Mouse (Mus musculus) urinary bladder, postnatal 25 days (tissue): ENCODE measurements at regions not wholly inside any gene's neighbourhood (a gene's known extent, or its start where the extent isn't known, plus 50 kb on each side); places are given as distances from the start of the nearest gene placed in this dataset.
"Not testable (repeated sequence)": the region's sequence is repeated elsewhere in the genome, so short reads cannot be mapped to it uniquely, and the experiment has no call there.

Experiments used
- DNase-seq: peaks from one replicate; pipeline ENCODE4 v3.0.0; 2022; ENCODE audit warnings: low spot score

DNA sequence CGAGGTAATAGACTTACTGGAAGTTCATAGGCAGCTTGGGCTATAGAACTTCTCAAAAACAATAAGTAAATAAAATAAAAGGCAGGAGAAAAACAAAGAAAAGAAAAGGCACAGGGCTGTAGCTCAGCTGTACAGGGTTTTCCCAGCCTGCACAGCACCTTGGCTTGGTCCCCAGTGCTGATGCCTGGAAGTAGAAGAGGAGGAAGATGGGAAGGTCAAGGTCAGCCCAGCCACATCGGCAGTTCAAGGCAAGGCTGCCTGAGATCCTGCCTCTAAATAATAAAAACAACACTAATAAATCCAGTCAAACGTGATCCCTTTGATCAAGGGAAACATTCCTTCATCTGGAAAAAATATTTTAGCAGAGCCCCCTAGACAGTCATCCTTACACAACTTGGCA is 103.1 kb downstream of the Cenpf start:
- DNase-seq, result no peak

- no peak for DNase-seq
Observed at GRCm38 (mm10) chr1:189581427-189581826, 106.5 kb downstream of the Cenpf start.

- peak; percentile 23 for DNase-seq
Observed at GRCm38 (mm10) chr1:189579358-189579757, 108.5 kb downstream of the Cenpf start.

GRCm38 (mm10) chr1:189576311-189577002 is 111.4 kb downstream of the Cenpf start:
- no peak for DNase-seq

DNA sequence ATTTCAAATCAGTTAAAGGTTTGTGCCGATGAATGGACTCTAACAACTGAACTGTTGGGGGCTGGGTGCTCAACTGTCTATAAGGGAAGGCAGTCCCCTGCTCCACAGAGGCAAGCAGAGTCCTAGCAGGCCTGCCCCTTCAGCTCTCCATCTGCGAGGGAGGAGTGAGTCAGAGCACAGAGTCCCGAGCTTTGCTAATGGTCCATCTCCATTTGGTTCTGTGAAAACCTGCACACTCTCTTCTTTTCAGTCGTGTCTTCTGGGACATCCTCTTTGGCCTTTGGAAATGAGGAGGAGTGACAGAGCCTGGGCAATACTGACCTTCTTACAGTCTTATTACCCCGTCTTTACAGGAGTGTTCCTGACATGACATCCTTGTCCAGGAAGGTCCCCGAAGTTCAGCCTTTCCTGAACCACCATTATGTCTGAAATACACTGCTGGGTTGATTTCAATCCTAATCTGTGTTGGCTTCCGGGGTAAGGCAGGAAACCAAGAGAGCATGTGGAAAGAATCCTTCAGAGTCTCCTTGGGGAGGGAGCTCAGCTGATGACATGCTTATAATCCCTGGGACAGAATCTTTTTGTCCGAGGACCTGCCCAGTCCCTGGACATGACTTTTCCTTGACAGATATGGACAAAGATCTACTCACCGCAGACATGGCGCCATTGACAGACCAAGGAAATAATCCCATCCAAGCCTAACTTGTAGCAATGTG is 112.2 kb downstream of the Cenpf start:
- DNase-seq, result no peak

GRCm38 (mm10) chr1:189566491-189566890 is 121.4 kb downstream of the Cenpf start:
- DNase-seq, result no peak

DNA sequence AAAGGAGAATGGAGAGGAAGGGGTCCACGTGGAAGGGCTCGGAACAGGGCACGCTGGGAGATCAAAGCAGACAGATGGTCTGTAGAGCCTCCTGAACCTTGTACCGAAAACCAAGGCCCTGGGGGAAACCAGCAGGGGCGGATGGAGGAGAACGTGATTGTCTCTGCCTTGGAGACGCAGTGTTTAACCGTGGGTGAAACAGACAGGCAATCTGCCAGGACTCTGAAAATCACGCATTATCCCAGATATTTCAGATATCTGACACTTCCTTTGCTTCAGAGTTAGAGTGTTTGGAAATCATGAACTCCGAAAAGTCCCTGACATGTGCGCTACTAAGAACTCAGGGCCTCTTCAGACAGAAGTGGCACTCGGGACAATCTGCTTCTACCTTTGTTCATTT is 126.1 kb downstream of the Cenpf start:
- no peak for DNase-seq

- DNase-seq, result no peak
Observed at GRCm38 (mm10) chr1:189560576-189560975, 127.3 kb downstream of the Cenpf start.

DNA sequence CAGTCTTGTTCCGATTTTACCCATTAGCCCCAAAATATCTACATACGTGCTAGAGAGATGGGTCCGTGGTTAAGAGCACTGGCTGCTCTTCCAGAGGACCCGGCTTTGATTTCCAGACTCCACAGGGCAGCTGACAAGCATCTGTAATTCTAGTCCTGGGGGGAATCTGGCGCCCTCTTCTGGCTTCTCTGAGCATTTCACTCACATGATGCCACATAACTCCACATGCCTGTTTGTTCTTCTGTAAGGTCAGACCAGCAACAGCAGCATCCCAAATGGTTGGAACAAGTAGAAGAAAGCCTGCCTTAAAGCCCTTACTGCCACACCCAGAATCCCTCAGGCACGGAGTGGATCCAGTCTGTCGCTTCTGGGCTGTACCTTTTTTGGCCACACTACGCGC is 137.0 kb downstream of the Cenpf start:
- no peak for DNase-seq

GRCm38 (mm10) chr1:189532834-189533233 is 130.8 kb upstream of the Kcnk2 start:
- DNase-seq, result no peak

DNA sequence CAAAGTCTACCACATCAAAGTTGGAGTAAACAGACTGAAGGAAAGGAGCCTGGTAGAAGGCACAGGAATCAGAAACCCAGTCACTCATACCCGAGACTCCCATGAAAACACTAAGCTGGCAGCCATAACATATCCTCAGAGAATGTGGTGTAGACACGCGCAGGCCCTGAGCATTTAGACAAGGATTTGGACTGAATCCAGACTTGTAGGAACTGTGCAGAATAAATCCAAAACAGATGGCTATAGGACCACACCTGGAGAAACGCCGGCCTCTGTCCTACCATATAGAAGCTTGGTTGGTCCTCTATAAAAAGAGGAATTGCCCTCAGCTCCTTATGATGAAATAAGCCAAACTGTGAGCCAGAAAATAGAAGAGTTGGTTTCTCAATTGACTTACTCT is 124.3 kb upstream of the Kcnk2 start:
- no peak for DNase-seq

DNA sequence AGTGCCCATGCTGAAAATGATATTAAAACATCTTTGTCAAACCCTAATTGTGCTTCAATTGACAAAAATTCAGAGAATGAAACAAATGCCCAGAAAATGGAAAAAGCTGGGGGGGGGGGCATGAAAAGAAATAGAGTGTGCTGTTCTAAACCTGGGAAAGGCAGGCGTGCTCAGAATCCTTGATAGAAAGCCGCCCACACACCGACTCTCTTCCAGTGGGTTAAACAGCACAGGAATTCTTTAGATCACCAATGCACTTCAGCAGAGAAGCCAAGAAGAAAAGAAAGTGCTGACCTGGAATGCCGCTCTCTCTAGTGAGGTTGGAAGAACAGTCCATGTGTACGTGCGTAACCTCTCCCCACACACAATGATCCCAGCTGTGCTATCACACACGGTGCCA is 113.4 kb upstream of the Kcnk2 start:
- no peak for DNase-seq

- DNase-seq, result no peak
Observed at GRCm38 (mm10) chr1:189513358-189513757, 111.3 kb upstream of the Kcnk2 start.

- DNase-seq, result not testable (repeated sequence)
Observed at GRCm38 (mm10) chr1:189507301-189507700, 105.2 kb upstream of the Kcnk2 start.

- no peak for DNase-seq
Observed at GRCm38 (mm10) chr1:189499703-189500102, 97.6 kb upstream of the Kcnk2 start.

DNA sequence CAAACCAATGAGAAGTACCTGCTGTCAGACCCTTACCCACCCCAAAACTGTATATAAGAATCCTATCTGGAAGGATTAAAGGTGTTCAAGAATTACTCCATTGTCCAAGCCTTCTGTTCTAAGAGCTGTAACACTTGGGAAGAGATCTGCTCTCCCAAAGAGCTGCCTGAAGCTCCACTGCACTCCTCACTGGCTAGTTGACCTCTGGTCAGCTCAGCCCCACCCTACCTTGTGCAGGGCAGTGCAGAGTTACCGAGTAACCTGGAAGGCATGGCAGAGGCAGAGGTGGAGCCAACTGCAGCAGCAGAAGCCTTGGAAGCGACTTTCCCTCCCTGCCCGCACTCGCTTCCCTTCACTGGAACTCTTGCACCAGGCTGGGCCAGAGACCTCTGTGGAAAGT is 97.1 kb upstream of the Kcnk2 start:
- DNase-seq, result no peak

- DNase-seq, result no peak
Observed at GRCm38 (mm10) chr1:189497031-189497430, 95.0 kb upstream of the Kcnk2 start.

GRCm38 (mm10) chr1:189495386-189496150 is 93.5 kb upstream of the Kcnk2 start:
- no peak for DNase-seq

GRCm38 (mm10) chr1:189494896-189495295 is 92.8 kb upstream of the Kcnk2 start:
- DNase-seq, result no peak

DNA sequence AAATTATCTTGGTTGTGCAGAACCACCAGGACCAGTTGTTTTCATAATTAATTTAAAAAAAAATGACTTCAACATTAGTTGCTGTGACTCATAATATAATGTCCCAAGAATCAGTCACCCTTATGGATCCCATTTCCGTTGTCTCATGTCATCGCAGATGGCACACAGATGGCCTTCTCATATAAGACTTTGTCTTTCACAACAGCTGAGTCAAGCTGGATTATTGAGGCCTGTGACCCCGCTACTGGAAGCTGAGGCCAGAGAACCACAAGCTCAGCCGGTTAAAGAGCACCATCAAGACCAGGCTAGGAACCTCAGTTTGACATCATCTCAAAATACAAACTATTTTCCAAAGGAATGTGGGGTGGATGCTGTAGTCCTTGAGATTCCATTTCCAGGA is 83.3 kb upstream of the Kcnk2 start:
- DNase-seq, result no peak

DNA sequence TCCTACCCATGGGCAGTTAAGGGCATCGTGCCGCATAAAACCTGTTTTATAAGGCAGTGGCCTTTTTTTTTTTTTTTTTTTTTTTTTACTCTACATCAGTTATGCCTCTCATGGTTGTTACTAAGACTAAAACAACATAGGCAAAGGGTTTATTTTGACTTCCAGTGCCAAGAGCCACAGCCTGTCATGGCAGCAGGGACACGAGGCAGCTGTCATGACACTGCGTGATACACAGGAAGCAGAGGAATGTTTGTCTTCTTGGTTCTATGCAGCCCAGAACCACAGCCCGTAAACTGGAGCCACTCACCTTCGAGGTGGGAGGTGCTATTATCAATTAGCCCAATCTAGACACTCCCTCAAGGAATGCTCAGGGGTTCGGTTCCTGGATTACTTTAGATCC is 81.3 kb upstream of the Kcnk2 start:
- no peak for DNase-seq

DNA sequence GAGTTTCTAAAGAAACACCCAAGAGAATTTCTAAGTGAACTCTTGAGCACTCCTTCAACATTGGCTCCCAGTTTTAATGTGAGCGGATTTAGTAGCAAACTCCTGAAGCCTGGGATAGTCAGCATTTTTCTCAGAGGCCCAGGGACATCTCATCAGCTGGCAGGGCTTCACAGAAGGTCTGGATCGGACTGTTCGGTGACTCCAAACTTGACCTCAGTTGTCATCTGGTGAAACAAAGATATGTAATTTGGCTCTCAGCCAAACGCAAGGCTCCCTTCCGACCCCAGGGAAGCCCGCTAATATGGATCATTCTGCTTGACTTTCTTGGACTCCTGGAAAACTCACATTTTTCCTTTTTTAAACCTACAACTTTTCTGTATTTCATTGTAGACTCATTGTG is 76.0 kb upstream of the Kcnk2 start:
- DNase-seq, result no peak

DNA sequence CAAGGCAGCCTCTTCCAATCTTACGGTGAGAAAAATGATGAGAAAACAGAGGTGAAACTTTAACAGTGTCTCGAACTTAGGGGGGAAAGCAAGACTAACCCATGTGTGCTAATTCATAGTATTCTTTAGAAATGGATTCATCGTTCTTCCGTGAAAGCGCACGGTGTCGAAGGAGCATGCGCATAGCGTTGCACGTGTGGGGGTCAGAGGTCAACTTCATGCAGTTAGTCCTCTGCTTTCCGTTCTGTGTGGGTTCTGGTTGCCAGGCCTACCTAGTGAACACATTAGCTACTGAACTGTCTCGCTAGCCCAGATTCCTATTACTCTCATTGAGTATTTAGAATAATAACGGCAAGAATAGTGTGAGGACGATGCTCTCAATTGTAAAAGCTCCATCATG is 74.7 kb upstream of the Kcnk2 start:
- DNase-seq, result no peak
